Mouse (Mus musculus): ENCODE results near the gene Brca1. TPM values are rescaled to one million over a fixed set of nuclear protein-coding genes. Genes with fewer than 3 reads are reported as not detected.
"Not testable (repeated sequence)": the region's sequence is repeated elsewhere in the genome, so short reads cannot be mapped to it uniquely, and the experiment has no call there.

The Brca1 gene
- polyA plus RNA-seq, 1 experiment from 2014 or later = 14.7 TPM

DNA sequence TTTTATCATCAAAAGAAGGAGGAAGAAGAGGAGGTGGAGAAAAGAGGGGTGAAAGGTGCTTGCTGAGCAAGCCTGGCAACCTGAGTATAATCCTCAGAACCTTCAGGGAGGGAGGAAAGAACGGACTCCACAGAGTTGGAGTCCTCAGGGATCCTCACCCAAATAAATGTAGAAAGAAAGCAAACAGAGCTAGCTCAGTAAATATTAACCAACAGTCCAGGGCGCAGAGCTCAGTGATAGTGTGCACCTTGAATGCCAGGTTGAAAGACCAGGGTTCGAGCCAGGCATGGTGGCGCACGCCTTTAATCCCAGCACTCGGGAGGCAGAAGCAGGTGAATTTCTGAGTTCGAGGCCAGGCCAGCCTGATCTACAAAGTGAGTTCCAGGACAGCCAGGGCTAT lies 96.1 kb downstream of the Brca1 start:
- WGBS = 76% methylated on average over 7 of the region's 7 CpGs
- Histone ChIP-seq H3K4me2 (replicated peaks; ENCODE audit: low read depth, low read length) (no peak overlapping the region), H3K9me3 (ENCODE audit: control insufficient read depth, low read depth, low read length) (no peaks in the 10 kb centered on the region), H3K9ac (replicated peaks; ENCODE audit: low read depth, low read length) (no peak overlapping the region), H3K36me3 (ENCODE audit: control insufficient read depth, insufficient read depth, low read length) (peaks cover 12% of the 10 kb centered on the region), H3K4me3 (ENCODE audit: low read depth, low read length) (no peak overlapping the region), H3K27me3 (ENCODE audit: control insufficient read depth, insufficient read depth, low read length) (no peaks in the 10 kb centered on the region), H3K27ac (ENCODE audit: low read length) (no peak overlapping the region), H3K4me1 (ENCODE audit: control insufficient read depth, insufficient read depth, low read length) (peaks cover 16% of the 10 kb centered on the region)
- ATAC-seq (ENCODE audit: insufficient number of reproducible peaks, insufficient read depth, low FRiP score, low read depth) = no peak

DNA sequence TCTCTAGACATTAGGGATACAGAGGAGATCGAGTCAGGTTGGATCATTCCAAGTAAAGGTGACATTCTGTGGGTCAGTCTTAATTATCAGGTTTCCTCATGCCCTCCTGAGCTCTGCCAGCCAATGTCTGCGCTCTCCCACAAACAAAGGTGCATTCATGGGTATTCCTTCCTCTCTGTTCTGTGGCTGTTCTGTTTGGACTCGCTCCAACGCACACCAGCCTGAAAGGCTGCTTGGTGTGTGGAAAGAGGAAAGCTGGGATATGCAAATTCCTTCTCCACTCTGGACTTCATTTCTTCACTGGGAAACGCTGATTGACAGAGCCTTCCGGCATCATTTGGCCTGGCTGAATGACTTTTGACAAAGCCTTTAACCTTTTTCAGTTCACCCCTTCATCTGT lies 97.1 kb downstream of the Brca1 start:
- Histone ChIP-seq H3K4me2 (replicated peaks; ENCODE audit: low read depth, low read length) (no peak overlapping the region), H3K27ac (ENCODE audit: low read length) (no peak overlapping the region), H3K27me3 (ENCODE audit: control insufficient read depth, insufficient read depth, low read length) (no peaks in the 10 kb centered on the region), H3K4me1 (ENCODE audit: control insufficient read depth, insufficient read depth, low read length) (peaks cover 12% of the 10 kb centered on the region), H3K4me3 (ENCODE audit: low read depth, low read length) (no peak overlapping the region), H3K9ac (replicated peaks; ENCODE audit: low read depth, low read length) (no peak overlapping the region), H3K36me3 (ENCODE audit: control insufficient read depth, insufficient read depth, low read length) (peaks cover 4% of the 10 kb centered on the region; the same call in 1 of the 2 replicates), H3K9me3 (ENCODE audit: control insufficient read depth, low read depth, low read length) (no peaks in the 10 kb centered on the region)
- no peak for ATAC-seq (ENCODE audit: insufficient number of reproducible peaks, insufficient read depth, low FRiP score, low read depth)
- 73% methylated on average over 6 of the region's 6 CpGs for WGBS

DNA sequence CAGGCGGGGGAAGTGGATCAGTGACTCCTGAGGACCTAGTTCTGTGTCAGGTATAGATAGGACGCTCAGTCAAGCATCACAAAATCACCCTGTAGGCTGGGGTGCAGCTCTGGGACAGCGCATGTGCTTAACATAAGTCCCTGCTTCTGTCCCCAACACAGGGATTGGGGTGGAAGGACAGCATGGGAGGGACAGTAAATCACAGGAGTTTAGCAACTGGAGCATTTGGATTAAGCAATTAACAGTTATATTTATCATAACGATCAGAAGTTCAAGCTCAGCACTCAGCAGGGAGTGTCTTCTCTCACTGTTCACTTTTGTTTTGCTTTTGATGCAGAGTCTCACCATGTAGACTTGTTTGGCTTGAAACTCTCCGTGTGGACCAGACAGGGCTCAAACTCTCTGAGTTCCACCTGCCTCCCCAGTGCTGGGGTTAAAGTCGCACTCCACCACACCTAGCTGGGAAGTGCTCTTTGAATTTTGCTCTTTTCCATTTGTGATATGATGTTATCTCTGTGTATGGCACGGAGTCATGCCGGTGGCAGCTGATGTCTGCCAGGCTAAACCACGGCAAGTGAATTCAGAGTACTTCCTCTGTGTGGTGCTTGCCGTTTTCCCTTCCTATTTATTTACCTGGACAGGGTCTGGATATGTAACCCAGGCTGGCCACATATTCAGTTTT lies 99.5 kb downstream of the Brca1 start:
- H3K4me1 ChIP-seq (ENCODE audit: control insufficient read depth, insufficient read depth, low read length) = peaks cover 2% of the 10 kb centered on the region; the same call in 1 of the 2 replicates
- H3K9me3 ChIP-seq (ENCODE audit: control insufficient read depth, low read depth, low read length) = no peaks in the 10 kb centered on the region
- no peaks in the 10 kb centered on the region; the same call in 1 of the 2 replicates for H3K36me3 ChIP-seq (ENCODE audit: control insufficient read depth, insufficient read depth, low read length)
- 67% methylated on average over 10 of the region's 10 CpGs for WGBS
- no peak for ATAC-seq (ENCODE audit: insufficient number of reproducible peaks, insufficient read depth, low FRiP score, low read depth)
- H3K27me3 ChIP-seq (ENCODE audit: control insufficient read depth, insufficient read depth, low read length) = no peaks in the 10 kb centered on the region
- no peak overlapping the region for H3K27ac ChIP-seq (ENCODE audit: low read length)
- no peak overlapping the region for H3K4me2 ChIP-seq (replicated peaks; ENCODE audit: low read depth, low read length)
- H3K4me3 ChIP-seq (ENCODE audit: low read depth, low read length) = no peak overlapping the region
- no peak overlapping the region for H3K9ac ChIP-seq (replicated peaks; ENCODE audit: low read depth, low read length)

DNA sequence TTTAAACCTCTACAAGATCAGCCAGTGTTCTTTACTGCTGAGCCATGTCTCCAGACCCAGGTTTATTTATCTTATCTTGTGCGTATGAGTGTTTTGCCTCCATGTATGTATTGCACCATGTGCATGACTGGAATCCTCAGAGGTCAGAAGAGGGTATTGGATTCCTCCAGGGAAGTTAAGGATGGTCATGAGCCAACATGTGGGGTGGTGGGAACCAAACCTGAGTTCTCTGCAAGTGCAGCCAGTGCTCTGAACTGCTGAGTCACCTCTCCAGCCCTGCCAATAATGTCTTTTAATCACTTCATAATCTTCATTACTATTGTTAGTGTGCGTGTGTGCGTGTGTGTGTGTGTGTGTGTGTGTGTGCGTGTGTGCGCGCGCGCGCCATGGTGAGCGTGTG lies 100.2 kb downstream of the Brca1 start:
- 91% methylated on average over 10 of the region's 10 CpGs for WGBS
- no peak for ATAC-seq (ENCODE audit: insufficient number of reproducible peaks, insufficient read depth, low FRiP score, low read depth)
- no peaks in the 10 kb centered on the region for H3K36me3 ChIP-seq (ENCODE audit: control insufficient read depth, insufficient read depth, low read length)
- no peak overlapping the region for H3K4me3 ChIP-seq (ENCODE audit: low read depth, low read length)
- H3K4me2 ChIP-seq (replicated peaks; ENCODE audit: low read depth, low read length) = no peak overlapping the region
- H3K27me3 ChIP-seq (ENCODE audit: control insufficient read depth, insufficient read depth, low read length) = no peaks in the 10 kb centered on the region
- no peak overlapping the region for H3K9ac ChIP-seq (replicated peaks; ENCODE audit: low read depth, low read length)
- H3K9me3 ChIP-seq (ENCODE audit: control insufficient read depth, low read depth, low read length) = no peaks in the 10 kb centered on the region
- peaks cover 2% of the 10 kb centered on the region; the same call in 1 of the 2 replicates for H3K4me1 ChIP-seq (ENCODE audit: control insufficient read depth, insufficient read depth, low read length)
- H3K27ac ChIP-seq (ENCODE audit: low read length) = no peak overlapping the region

DNA sequence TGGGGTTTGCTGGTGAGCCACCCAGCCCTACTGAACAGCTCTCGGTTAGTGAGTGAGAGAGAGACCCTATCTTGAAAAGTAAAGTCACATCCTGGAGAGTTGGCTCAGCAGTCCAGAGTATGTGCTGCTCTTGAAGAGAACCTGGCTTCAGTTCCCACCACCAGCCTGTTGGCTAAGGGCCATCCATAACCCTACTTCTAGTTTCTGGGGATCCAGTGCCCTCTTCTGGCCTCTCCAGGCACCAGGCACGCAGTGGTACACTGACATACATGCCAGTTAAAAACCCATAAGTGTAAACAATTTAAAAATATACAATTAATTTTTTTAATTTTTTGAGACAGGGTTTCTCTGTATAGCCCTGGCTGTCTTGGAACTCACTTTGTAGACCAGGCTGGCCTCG lies 101.4 kb downstream of the Brca1 start:
- Histone ChIP-seq H3K4me2 (replicated peaks; ENCODE audit: low read depth, low read length) (no peak overlapping the region), H3K27ac (ENCODE audit: low read length) (no peak overlapping the region), H3K4me1 (ENCODE audit: control insufficient read depth, insufficient read depth, low read length) (peaks cover 2% of the 10 kb centered on the region; the same call in 1 of the 2 replicates), H3K9ac (replicated peaks; ENCODE audit: low read depth, low read length) (no peak overlapping the region), H3K4me3 (ENCODE audit: low read depth, low read length) (no peak overlapping the region), H3K36me3 (ENCODE audit: control insufficient read depth, insufficient read depth, low read length) (peaks cover 4% of the 10 kb centered on the region; the same call in 1 of the 2 replicates), H3K9me3 (ENCODE audit: control insufficient read depth, low read depth, low read length) (no peaks in the 10 kb centered on the region), H3K27me3 (ENCODE audit: control insufficient read depth, insufficient read depth, low read length) (no peaks in the 10 kb centered on the region)
- no peak for ATAC-seq (ENCODE audit: insufficient number of reproducible peaks, insufficient read depth, low FRiP score, low read depth)
- 84% methylated on average over 3 of the region's 3 CpGs for WGBS

DNA sequence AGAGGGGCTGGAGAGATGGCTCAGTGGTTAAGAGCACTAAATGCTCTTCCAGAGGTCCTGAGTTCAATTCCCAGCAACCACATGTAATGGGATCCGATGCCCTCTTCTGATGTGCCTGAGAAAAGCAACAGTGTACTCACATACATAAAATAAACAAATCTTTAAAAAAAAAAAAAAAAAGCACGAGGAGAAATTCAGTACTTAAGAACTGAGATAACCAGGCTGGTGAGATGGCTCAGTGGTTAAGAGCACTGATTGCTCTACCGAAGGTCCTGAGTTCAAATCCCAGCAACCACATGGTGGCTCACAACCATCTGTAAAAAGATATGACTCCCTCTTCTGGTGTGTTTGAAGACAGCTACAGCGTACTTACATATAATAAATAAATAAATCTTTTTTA lies 102.2 kb downstream of the Brca1 start:
- not testable (repeated sequence) for H3K4me3 ChIP-seq (ENCODE audit: low read depth, low read length); H3K27ac ChIP-seq (ENCODE audit: low read length); H3K9ac ChIP-seq (replicated peaks; ENCODE audit: low read depth, low read length); ATAC-seq (ENCODE audit: insufficient number of reproducible peaks, insufficient read depth, low FRiP score, low read depth); H3K36me3 ChIP-seq (ENCODE audit: control insufficient read depth, insufficient read depth, low read length); H3K9me3 ChIP-seq (ENCODE audit: control insufficient read depth, low read depth, low read length); H3K4me2 ChIP-seq (replicated peaks; ENCODE audit: low read depth, low read length); H3K4me1 ChIP-seq (ENCODE audit: control insufficient read depth, insufficient read depth, low read length); H3K27me3 ChIP-seq (ENCODE audit: control insufficient read depth, insufficient read depth, low read length)
- 78% methylated on average over 4 of the region's 4 CpGs for WGBS

DNA sequence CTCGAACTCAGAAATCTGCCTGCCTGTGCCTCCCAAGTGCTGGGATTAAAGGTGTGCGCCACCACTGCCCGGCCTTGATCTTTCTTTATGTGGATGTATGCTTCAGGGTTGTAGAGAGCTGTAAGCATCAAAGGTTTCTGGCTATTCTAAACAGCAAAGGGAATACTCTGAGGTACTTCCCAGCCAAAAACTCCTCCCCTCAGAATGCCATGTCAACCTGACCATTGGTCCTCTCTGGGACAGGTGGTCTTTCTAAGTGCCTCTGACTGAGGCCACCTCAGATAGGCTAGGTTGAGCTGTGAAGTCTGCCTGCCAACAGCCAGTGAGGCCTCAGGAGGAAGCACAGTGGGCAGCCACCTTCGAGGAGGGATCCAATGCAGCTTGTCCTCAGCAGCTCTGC lies 102.9 kb downstream of the Brca1 start:
- H3K4me2 ChIP-seq (replicated peaks; ENCODE audit: low read depth, low read length) = peak overlapping the region; percentile 59
- no peaks in the 10 kb centered on the region for H3K9me3 ChIP-seq (ENCODE audit: control insufficient read depth, low read depth, low read length)
- peaks cover 8% of the 10 kb centered on the region; the same call in 1 of the 2 replicates for H3K4me1 ChIP-seq (ENCODE audit: control insufficient read depth, insufficient read depth, low read length)
- peak overlapping the region; percentile 40; the same call in 1 of the 2 replicates for H3K4me3 ChIP-seq (ENCODE audit: low read depth, low read length)
- WGBS = 77% methylated on average over 4 of the region's 4 CpGs
- peak overlapping the region; percentile 77; the same call in 1 of the 2 replicates for H3K27ac ChIP-seq (ENCODE audit: low read length)
- H3K9ac ChIP-seq (replicated peaks; ENCODE audit: low read depth, low read length) = no peak overlapping the region
- no peaks in the 10 kb centered on the region for H3K27me3 ChIP-seq (ENCODE audit: control insufficient read depth, insufficient read depth, low read length)
- H3K36me3 ChIP-seq (ENCODE audit: control insufficient read depth, insufficient read depth, low read length) = peaks cover 16% of the 10 kb centered on the region
- no peak for ATAC-seq (ENCODE audit: insufficient number of reproducible peaks, insufficient read depth, low FRiP score, low read depth)

DNA sequence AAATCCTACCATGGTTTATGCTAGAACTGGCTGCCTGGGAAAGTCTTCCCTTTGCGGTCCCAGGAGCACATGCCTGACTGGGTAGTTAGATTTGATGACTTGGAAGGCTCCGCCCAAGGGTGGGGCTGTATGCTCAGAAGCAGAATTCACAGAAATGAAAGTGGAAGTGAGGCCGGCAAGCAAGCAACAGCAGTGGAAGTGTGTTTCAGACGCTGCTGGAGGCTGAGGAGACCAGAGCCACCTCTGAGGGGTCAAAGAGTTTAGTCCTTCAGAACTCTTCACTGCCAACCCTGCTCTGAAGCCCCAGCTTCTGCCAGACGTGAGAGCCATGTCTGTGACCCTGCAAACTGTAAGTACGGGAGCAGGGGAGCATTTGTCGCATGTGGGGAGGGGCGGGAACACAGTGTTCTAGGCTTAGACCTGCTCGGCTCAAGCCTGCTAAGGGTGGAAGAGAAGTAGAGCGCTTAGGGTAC lies 103.4 kb downstream of the Brca1 start, which contains the start of gene Ifi35:
TSS of gene Ifi35 (plus strand) at position 134 of the 473 bp plus-strand sequence.
- ATAC-seq (ENCODE audit: insufficient number of reproducible peaks, insufficient read depth, low FRiP score, low read depth) = peak; percentile 70
- Histone ChIP-seq H3K4me2 (replicated peaks; ENCODE audit: low read depth, low read length) (peak within 1 kb of the TSS; percentile 59), H3K9ac (replicated peaks; ENCODE audit: low read depth, low read length) (peak within 1 kb of the TSS; percentile 40), H3K4me1 (ENCODE audit: control insufficient read depth, insufficient read depth, low read length) (peaks cover 14% of the 10 kb centered on the region; the same call in 1 of the 2 replicates), H3K27me3 (ENCODE audit: control insufficient read depth, insufficient read depth, low read length) (no peaks in the 10 kb centered on the region), H3K36me3 (ENCODE audit: control insufficient read depth, insufficient read depth, low read length) (peaks cover 21% of the 10 kb centered on the region), H3K27ac (ENCODE audit: low read length) (peak within 1 kb of the TSS; percentile 77), H3K4me3 (ENCODE audit: low read depth, low read length) (peak within 1 kb of the TSS; percentile 40), H3K9me3 (ENCODE audit: control insufficient read depth, low read depth, low read length) (no peaks in the 10 kb centered on the region)
- WGBS = 16% methylated on average over 10 of the region's 10 CpGs

Measured in stomach, embryonic 14.5 days (tissue).